Mouse (Mus musculus): ENCODE measurements around the gene Rasal2. TPM values are rescaled to one million over a fixed set of nuclear protein-coding genes. Genes with fewer than 3 reads are reported as not detected.

Gene Rasal2
- total and polyA plus RNA-seq, 3 experiments = 1.5 to 2.6 (median 1.7) TPM

- Histone ChIP-seq H3K27ac (ENCODE audit: insufficient read depth, low read depth) (no peak overlapping the region), H3K9me3 (replicated peaks; ENCODE audit: low read length) (no peaks in the 10 kb centered on the region), H3K4me2 (ENCODE audit: insufficient read depth, low read depth, poor library complexity, severe bottlenecking) (peak overlapping the region; percentile 24; the same call in 1 of the 2 replicates), H3K36me3 (replicated peaks in 1 of 2; ENCODE audit: control insufficient read depth in 1 of 2, insufficient read depth in 1 of 2, low read length in 1 of 2) (no peaks in the 10 kb centered on the region), H3K4me1 (ENCODE audit: control insufficient read depth in 1 of 2, insufficient read depth in 2 of 2) (peaks cover 2 to 8% of the 10 kb centered on the region in 2 experiments; a peak in 3 of 4 replicates), H3K4me3 (replicated peaks in 1 of 3; ENCODE audit: low read depth in 2 of 3, low read length in 2 of 3, poor library complexity in 1 of 3) (no peak overlapping the region), H3K9ac (ENCODE audit: insufficient read depth, low read depth) (no peak overlapping the region), H3K79me2 (replicated peaks; ENCODE audit: control insufficient read depth, extremely low read depth, insufficient read depth, poor library complexity, severe bottlenecking) (no peaks in the 10 kb centered on the region), H3K27me3 (replicated peaks) (no peaks in the 10 kb centered on the region)
- in situ Hi-C loops (cut with MboI; ENCODE audit: low pct_ligation_motif_present, low pct_unique_long_range_greater_than_20kb, low sequenced_read_pairs) = no loop called here
- no peak for DNase-seq (ENCODE audit: extremely low read depth)
- dilution Hi-C loops (cut with MboI; ENCODE audit: extremely low pct_ligation_motif_present, extremely low pct_unique_long_range_greater_than_20kb, low sequenced_read_pairs) = no loop called here
- TF ChIP-seq TCF12 (IDR thresholded peaks at IDR 0.05; ENCODE audit: low read depth, low read length) (no peak), ZMIZ1 (IDR thresholded peaks at IDR 0.05; ENCODE audit: low read depth, low read length) (no peak)
These were observed 243.5 kb downstream of the Rasal2 start for GRCm38 (mm10) chr1:157168891-157169290.

GRCm38 (mm10) chr1:157153781-157154180 lies 258.6 kb downstream of the Rasal2 start:
- Histone ChIP-seq H3K4me2 (ENCODE audit: insufficient read depth, low read depth, poor library complexity, severe bottlenecking) (no peak overlapping the region), H3K27ac (ENCODE audit: insufficient read depth, low read depth) (no peak overlapping the region), H3K36me3 (replicated peaks in 1 of 2; ENCODE audit: control insufficient read depth in 1 of 2, insufficient read depth in 1 of 2, low read length in 1 of 2) (peaks cover 0 to 8% of the 10 kb centered on the region in 2 experiments), H3K9ac (ENCODE audit: insufficient read depth, low read depth) (no peak overlapping the region), H3K27me3 (replicated peaks) (no peaks in the 10 kb centered on the region), H3K4me3 (replicated peaks in 1 of 3; ENCODE audit: low read depth in 2 of 3, low read length in 2 of 3, poor library complexity in 1 of 3) (no peak overlapping the region), H3K9me3 (replicated peaks; ENCODE audit: low read length) (no peaks in the 10 kb centered on the region), H3K79me2 (replicated peaks; ENCODE audit: control insufficient read depth, extremely low read depth, insufficient read depth, poor library complexity, severe bottlenecking) (no peaks in the 10 kb centered on the region), H3K4me1 (ENCODE audit: control insufficient read depth in 1 of 2, insufficient read depth in 2 of 2) (peaks cover 2 to 14% of the 10 kb centered on the region in 2 experiments)
- no peak for DNase-seq (ENCODE audit: extremely low read depth)
- in situ Hi-C loops (cut with MboI; ENCODE audit: low pct_ligation_motif_present, low pct_unique_long_range_greater_than_20kb, low sequenced_read_pairs) = no loop called here
- TF ChIP-seq JUND (conservative IDR thresholded peaks at IDR 0.05; ENCODE audit: low read depth, low read length) (no peak), HCFC1 (IDR thresholded peaks at IDR 0.05; ENCODE audit: low read depth, low read length) (no peak), IRF4 (IDR thresholded peaks at IDR 0.05; ENCODE audit: low read depth, low read length) (no peak), ZMIZ1 (IDR thresholded peaks at IDR 0.05; ENCODE audit: low read depth, low read length) (no peak), MXI1 (IDR thresholded peaks at IDR 0.05; ENCODE audit: low read depth, low read length) (no peak), TBP (conservative IDR thresholded peaks at IDR 0.05; ENCODE audit: low read depth, low read length) (no peak), POLR2AphosphoS2 (IDR thresholded peaks at IDR 0.05; ENCODE audit: low read depth, low read length) (no peak), USF2 (conservative IDR thresholded peaks at IDR 0.05; ENCODE audit: low read depth, low read length) (no peak), NRF1 (IDR thresholded peaks at IDR 0.05; ENCODE audit: low read depth, low read length) (no peak), POLR2A (IDR thresholded peaks at IDR 0.05; ENCODE audit: low read depth, low read length) (no peak), MAX (IDR thresholded peaks at IDR 0.05; ENCODE audit: low read length) (no peak)
- dilution Hi-C loops (cut with MboI; ENCODE audit: extremely low pct_ligation_motif_present, extremely low pct_unique_long_range_greater_than_20kb, low sequenced_read_pairs) = no loop called here

DNA sequence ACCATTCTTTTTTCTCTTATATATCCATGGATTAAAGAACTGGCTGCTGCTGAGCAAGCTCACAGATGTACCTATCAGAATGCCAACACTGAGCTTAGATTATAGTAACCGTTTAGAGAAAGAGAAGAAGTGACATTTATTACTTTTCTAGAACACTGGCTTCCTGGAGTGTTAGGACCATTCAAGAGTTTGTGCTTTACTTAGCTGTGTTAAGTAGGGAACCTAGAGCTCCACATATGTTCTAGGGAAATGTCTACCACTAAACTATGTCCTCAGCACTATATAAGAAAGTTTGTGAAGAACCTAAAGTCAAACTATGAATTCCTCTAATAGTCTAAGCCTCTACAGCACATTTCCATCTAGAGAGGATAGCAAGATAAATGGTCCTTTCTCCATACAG lies 262.3 kb downstream of the Rasal2 start:
- no peaks in the 10 kb centered on the region; a peak in 1 of 4 replicates for H3K4me1 ChIP-seq (ENCODE audit: control insufficient read depth in 1 of 2, insufficient read depth in 2 of 2)
- in situ Hi-C loops (cut with MboI; ENCODE audit: low pct_ligation_motif_present, low pct_unique_long_range_greater_than_20kb, low sequenced_read_pairs) = no loop called here
- H3K27ac ChIP-seq (ENCODE audit: insufficient read depth, low read depth) = no peak overlapping the region
- TF ChIP-seq POLR2A (IDR thresholded peaks at IDR 0.05; ENCODE audit: low read depth, low read length) = no peak
- TF ChIP-seq MAFK (IDR thresholded peaks at IDR 0.05; ENCODE audit: insufficient replicate concordance, low read length) = no peak
- TF ChIP-seq CTCF (conservative IDR thresholded peaks at IDR 0.05 in 1 of 2, IDR thresholded peaks at IDR 0.05 in 1 of 2; ENCODE audit: low read depth in 2 of 2, low read length in 2 of 2) = no peak
- TF ChIP-seq RCOR1 (conservative IDR thresholded peaks at IDR 0.05; ENCODE audit: low read depth, low read length) = no peak
- TF ChIP-seq MAX (IDR thresholded peaks at IDR 0.05; ENCODE audit: low read length) = no peak
- no peak for TF ChIP-seq ZMIZ1 (IDR thresholded peaks at IDR 0.05; ENCODE audit: low read depth, low read length)
- no peak for TF ChIP-seq KAT2A (IDR thresholded peaks at IDR 0.05; ENCODE audit: insufficient replicate concordance, low read length)
- no peak for TF ChIP-seq EP300 (IDR thresholded peaks at IDR 0.05; ENCODE audit: low read length)
- no peak for TF ChIP-seq IRF4 (IDR thresholded peaks at IDR 0.05; ENCODE audit: low read depth, low read length)
- TF ChIP-seq UBTF (IDR thresholded peaks at IDR 0.05; ENCODE audit: low read depth, low read length) = no peak
- no peak for TF ChIP-seq CHD1 (IDR thresholded peaks at IDR 0.05; ENCODE audit: low read depth, low read length)
- TF ChIP-seq GABPA (IDR thresholded peaks at IDR 0.05; ENCODE audit: insufficient replicate concordance, low read depth, low read length) = no peak
- TF ChIP-seq SMC3 (IDR thresholded peaks at IDR 0.05; ENCODE audit: low read depth, low read length) = no peak
- TF ChIP-seq NELFE (IDR thresholded peaks at IDR 0.05; ENCODE audit: low read depth, low read length) = no peak
- TF ChIP-seq ETS1 (conservative IDR thresholded peaks at IDR 0.05; ENCODE audit: low read depth, low read length) = no peak
- no peak for TF ChIP-seq MYC (IDR thresholded peaks at IDR 0.05; ENCODE audit: low read depth, low read length)
- no peak for TF ChIP-seq ZNF384 (IDR thresholded peaks at IDR 0.05; ENCODE audit: low read depth, low read length)
- no peak for TF ChIP-seq PAX5 (IDR thresholded peaks at IDR 0.05; ENCODE audit: low read length)
- no peak for TF ChIP-seq RAD21 (IDR thresholded peaks at IDR 0.05; ENCODE audit: low read depth, low read length)
- H3K9ac ChIP-seq (ENCODE audit: insufficient read depth, low read depth) = no peak overlapping the region
- DNase-seq (ENCODE audit: extremely low read depth) = no peak
- H3K9me3 ChIP-seq (replicated peaks; ENCODE audit: low read length) = no peaks in the 10 kb centered on the region
- no peak overlapping the region for H3K4me3 ChIP-seq (replicated peaks in 1 of 3; ENCODE audit: low read depth in 2 of 3, low read length in 2 of 3, poor library complexity in 1 of 3)
- peaks cover 0 to 8% of the 10 kb centered on the region in 2 experiments for H3K36me3 ChIP-seq (replicated peaks in 1 of 2; ENCODE audit: control insufficient read depth in 1 of 2, insufficient read depth in 1 of 2, low read length in 1 of 2)
- H3K79me2 ChIP-seq (replicated peaks; ENCODE audit: control insufficient read depth, extremely low read depth, insufficient read depth, poor library complexity, severe bottlenecking) = no peaks in the 10 kb centered on the region
- dilution Hi-C loops (cut with MboI; ENCODE audit: extremely low pct_ligation_motif_present, extremely low pct_unique_long_range_greater_than_20kb, low sequenced_read_pairs) = no loop called here
- no peaks in the 10 kb centered on the region for H3K27me3 ChIP-seq (replicated peaks)
- H3K4me2 ChIP-seq (ENCODE audit: insufficient read depth, low read depth, poor library complexity, severe bottlenecking) = no peak overlapping the region

Measured in CH12.LX (cell line).